Mouse (Mus musculus): ENCODE data around the gene Satb2. TPM values are rescaled to one million over a fixed set of nuclear protein-coding genes. Genes with fewer than 3 reads are reported as not detected.

The Satb2 gene
- polyA plus RNA-seq, 1 experiment: 5.3 TPM

DNA sequence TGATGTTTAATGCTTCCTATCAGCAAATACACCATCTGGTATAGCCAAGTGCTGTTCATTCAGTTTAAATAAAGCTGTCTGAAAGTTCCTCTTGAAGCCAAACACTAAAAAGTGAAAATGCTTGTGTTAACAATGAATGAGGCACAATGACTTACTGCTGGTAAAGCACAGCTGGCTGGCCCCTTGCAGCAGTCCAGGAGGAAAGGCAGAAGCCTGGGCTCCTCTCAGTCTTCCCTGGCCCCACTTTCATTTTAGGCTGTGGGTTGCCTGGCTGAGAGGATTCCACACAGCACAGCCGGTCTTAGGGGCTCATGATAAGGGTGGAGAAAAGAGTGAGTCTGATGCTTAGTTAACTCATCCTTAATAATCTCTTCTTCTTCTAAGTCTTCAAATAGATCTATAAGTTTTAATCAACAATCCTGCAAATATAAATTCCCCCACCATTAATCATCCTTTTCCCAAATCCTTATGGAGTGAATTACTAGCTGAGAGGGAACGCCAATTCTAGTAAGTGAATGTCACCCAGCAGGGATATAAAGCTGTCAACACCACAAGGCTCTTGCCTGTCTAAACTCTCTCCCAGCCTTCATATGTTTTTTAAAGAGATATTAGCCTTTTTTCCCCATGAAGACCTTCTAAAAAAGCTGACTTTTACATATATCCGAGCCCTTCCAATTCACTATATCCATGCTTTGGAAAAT lies 12.4 kb downstream of the Satb2 start:
- Histone ChIP-seq H3K27ac (ENCODE audit: insufficient read depth, low read length) (no peak overlapping the region), H3K4me3 (ENCODE audit: insufficient read depth, low read length) (no peak overlapping the region), H3K4me1 (ENCODE audit: control insufficient read depth, insufficient read depth, low read length) (no peaks in the 10 kb centered on the region)
- no peak for TF ChIP-seq POLR2A (IDR thresholded peaks at IDR 0.05; ENCODE audit: low read depth, low read length)
- TF ChIP-seq CTCF (IDR thresholded peaks at IDR 0.05; ENCODE audit: borderline replicate concordance, insufficient read depth, low read length): no peak

DNA sequence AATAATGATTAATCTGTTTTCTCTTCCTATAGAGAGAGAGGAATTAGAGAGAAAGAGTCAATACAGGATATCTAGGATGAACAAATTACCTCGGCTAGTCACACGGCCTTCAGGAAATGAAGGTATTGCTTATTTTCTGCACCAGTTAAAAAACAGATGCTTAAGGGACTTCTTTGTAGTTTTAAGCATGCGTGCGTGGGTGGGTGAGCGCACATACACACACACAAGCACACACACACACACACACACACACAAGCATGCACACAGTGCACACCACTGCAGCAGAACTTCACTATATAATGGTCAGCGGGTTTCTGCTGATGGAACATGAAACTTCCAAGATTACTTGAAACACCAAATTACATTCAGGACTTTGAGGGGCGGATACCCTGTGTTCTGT lies 14.0 kb downstream of the Satb2 start:
- TF ChIP-seq CTCF (IDR thresholded peaks at IDR 0.05; ENCODE audit: borderline replicate concordance, insufficient read depth, low read length): no peak
- no peak for TF ChIP-seq POLR2A (IDR thresholded peaks at IDR 0.05; ENCODE audit: low read depth, low read length)
- H3K27ac ChIP-seq (ENCODE audit: insufficient read depth, low read length): no peak overlapping the region

GRCm38 (mm10) chr1:56963291-56963690 lies 15.2 kb downstream of the Satb2 start:
- Histone ChIP-seq H3K27ac (ENCODE audit: insufficient read depth, low read length) (no peak overlapping the region), H3K4me1 (ENCODE audit: control insufficient read depth, insufficient read depth, low read length) (no peaks in the 10 kb centered on the region), H3K4me3 (ENCODE audit: insufficient read depth, low read length) (no peak overlapping the region)
- TF ChIP-seq POLR2A (IDR thresholded peaks at IDR 0.05; ENCODE audit: low read depth, low read length) (no peak), CTCF (IDR thresholded peaks at IDR 0.05; ENCODE audit: borderline replicate concordance, insufficient read depth, low read length) (no peak)

More for the DNA sequence above, 14.0 kb downstream of the Satb2 start:
- no peak overlapping the region for H3K4me3 ChIP-seq (ENCODE audit: insufficient read depth, low read length)
- no peaks in the 10 kb centered on the region for H3K4me1 ChIP-seq (ENCODE audit: control insufficient read depth, insufficient read depth, low read length)

DNA sequence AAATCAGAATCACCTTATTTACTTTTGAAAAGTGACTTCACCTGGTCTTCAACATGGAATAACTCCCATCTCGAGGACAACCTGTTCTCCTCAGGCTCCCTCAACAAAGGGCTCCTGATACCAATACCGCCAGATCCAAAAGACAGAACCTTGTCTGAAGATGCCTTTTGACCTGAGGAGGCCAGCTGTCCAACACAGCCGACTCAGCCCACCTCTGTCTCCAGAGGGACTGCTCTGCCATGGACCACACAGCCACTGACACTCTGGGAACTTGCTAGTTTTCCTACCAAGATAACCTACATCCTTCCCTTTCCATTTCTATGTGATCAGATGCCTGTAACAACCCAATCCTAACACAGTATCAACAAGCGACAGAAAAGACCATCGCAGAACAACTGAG lies 19.5 kb downstream of the Satb2 start:
- no peak overlapping the region for H3K27ac ChIP-seq (ENCODE audit: insufficient read depth, low read length)
- no peak for TF ChIP-seq CTCF (IDR thresholded peaks at IDR 0.05; ENCODE audit: borderline replicate concordance, insufficient read depth, low read length)
- no peak for TF ChIP-seq POLR2A (IDR thresholded peaks at IDR 0.05; ENCODE audit: low read depth, low read length)
- no peaks in the 10 kb centered on the region for H3K4me1 ChIP-seq (ENCODE audit: control insufficient read depth, insufficient read depth, low read length)
- no peak overlapping the region for H3K4me3 ChIP-seq (ENCODE audit: insufficient read depth, low read length)

- Histone ChIP-seq H3K4me3 (ENCODE audit: insufficient read depth, low read length) (no peak overlapping the region), H3K27ac (ENCODE audit: insufficient read depth, low read length) (no peak overlapping the region), H3K4me1 (ENCODE audit: control insufficient read depth, insufficient read depth, low read length) (no peaks in the 10 kb centered on the region)
- TF ChIP-seq CTCF (IDR thresholded peaks at IDR 0.05; ENCODE audit: borderline replicate concordance, insufficient read depth, low read length) (no peak), POLR2A (IDR thresholded peaks at IDR 0.05; ENCODE audit: low read depth, low read length) (no peak)
Observed at GRCm38 (mm10) chr1:56957942-56958341, 20.5 kb downstream of the Satb2 start.

- TF ChIP-seq CTCF (IDR thresholded peaks at IDR 0.05; ENCODE audit: borderline replicate concordance, insufficient read depth, low read length) (no peak), POLR2A (IDR thresholded peaks at IDR 0.05; ENCODE audit: low read depth, low read length) (no peak)
- H3K4me1 ChIP-seq (ENCODE audit: control insufficient read depth, insufficient read depth, low read length): no peaks in the 10 kb centered on the region
- H3K4me3 ChIP-seq (ENCODE audit: insufficient read depth, low read length): no peak overlapping the region
Observed at GRCm38 (mm10) chr1:56956811-56957210, 21.6 kb downstream of the Satb2 start.

DNA sequence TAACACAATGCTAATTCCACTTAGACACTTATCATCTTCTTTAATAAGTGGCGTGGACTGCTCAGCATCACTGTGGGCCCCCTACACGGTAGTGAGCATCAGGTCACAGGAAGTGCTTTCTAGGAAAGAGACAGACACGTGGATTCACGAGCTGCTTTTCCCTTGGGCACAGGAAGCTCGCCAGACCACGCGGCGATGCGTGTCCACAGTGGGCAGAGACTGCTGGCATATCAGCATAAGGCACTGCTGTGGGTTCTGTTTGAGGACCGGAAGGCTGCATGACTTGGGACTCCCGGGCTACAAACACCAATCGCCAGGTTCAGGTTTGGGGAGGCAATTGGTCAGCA lies 22.7 kb downstream of the Satb2 start:
- H3K4me3 ChIP-seq (ENCODE audit: insufficient read depth, low read length): no peak overlapping the region
- H3K27ac ChIP-seq (ENCODE audit: insufficient read depth, low read length): no peak overlapping the region
- TF ChIP-seq POLR2A (IDR thresholded peaks at IDR 0.05; ENCODE audit: low read depth, low read length) (no peak), CTCF (IDR thresholded peaks at IDR 0.05; ENCODE audit: borderline replicate concordance, insufficient read depth, low read length) (no peak)
- no peaks in the 10 kb centered on the region for H3K4me1 ChIP-seq (ENCODE audit: control insufficient read depth, insufficient read depth, low read length)

More at GRCm38 (mm10) chr1:56956811-56957210, 21.6 kb downstream of the Satb2 start:
- H3K27ac ChIP-seq (ENCODE audit: insufficient read depth, low read length): no peak overlapping the region

DNA sequence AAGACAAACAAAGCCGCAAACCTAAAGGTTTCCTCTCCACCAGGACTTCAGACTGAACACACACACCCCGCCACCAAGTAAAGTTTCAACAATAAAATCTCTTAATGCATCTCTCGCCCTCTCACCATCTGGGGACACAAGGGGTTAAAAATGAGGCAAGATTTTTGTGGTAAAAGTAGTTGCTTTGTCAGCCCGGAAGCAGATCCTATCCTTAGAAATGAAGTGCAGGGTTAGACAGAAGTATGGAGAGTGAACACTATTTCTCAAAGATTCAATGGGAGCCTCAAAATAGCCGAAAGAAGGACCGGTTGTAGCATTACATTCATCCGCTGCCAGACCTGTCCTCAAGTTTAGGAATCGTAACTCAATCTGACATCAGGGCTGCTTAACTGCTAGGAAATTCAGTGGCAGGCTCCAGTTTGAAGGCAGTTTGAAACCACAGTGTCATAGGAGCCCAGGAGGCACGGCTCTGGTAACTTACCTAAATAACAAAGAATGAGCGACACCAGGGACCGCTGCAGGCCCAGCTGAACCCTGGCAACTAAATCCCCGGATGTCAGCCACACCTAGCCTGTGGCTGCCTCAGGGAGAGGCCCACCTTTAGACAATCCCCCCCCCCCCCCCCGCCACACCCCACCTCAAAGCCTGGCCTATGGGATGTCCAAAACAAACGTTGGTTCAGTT lies 23.3 kb downstream of the Satb2 start:
- H3K4me3 ChIP-seq (ENCODE audit: insufficient read depth, low read length): no peak overlapping the region
- TF ChIP-seq CTCF (IDR thresholded peaks at IDR 0.05; ENCODE audit: borderline replicate concordance, insufficient read depth, low read length) (no peak), POLR2A (IDR thresholded peaks at IDR 0.05; ENCODE audit: low read depth, low read length) (no peak)
- H3K27ac ChIP-seq (ENCODE audit: insufficient read depth, low read length): no peak overlapping the region
- H3K4me1 ChIP-seq (ENCODE audit: control insufficient read depth, insufficient read depth, low read length): no peaks in the 10 kb centered on the region

DNA sequence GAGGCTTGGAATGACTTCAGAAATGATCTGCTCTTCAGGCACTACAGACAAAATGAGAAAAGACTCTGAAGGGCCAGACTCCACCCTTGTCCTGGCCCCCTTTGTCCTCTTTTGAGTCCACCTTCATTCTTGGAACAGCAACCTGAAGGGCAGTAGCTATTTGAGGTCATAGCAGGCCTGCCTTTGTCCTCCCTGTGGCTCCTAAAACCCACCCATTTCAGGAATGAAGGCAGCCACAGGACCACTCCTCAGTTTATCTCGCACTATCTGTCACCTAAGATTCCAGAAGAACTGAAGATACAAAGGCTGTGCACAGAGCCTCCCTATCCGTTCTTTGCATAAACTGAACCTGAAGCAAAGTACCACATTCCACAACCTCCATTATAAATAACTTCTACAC lies 24.9 kb downstream of the Satb2 start:
- TF ChIP-seq CTCF (IDR thresholded peaks at IDR 0.05; ENCODE audit: borderline replicate concordance, insufficient read depth, low read length) (no peak), POLR2A (IDR thresholded peaks at IDR 0.05; ENCODE audit: low read depth, low read length) (no peak)
- no peak overlapping the region for H3K4me3 ChIP-seq (ENCODE audit: insufficient read depth, low read length)
- no peak overlapping the region for H3K27ac ChIP-seq (ENCODE audit: insufficient read depth, low read length)
- no peaks in the 10 kb centered on the region for H3K4me1 ChIP-seq (ENCODE audit: control insufficient read depth, insufficient read depth, low read length)

DNA sequence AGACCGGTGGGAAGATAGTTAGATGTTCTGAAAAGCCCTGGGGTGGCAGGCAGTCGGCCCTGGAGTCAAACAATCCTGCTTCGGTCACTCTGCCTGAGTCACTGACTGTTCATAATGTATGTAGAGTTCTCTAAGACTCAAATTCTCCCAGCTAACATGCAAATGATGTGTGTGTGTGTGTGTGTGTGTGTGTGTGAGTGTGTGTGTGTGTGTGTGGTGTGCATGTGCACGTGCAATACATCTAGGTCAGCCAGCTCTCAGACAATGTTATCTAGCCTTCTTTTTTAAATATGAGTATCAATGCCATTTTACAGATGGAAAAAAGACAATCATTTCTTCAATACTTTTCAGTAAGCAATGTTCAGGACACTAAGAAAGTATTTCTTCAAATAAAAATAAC lies 26.5 kb downstream of the Satb2 start:
- no peak overlapping the region for H3K4me3 ChIP-seq (ENCODE audit: insufficient read depth, low read length)
- TF ChIP-seq CTCF (IDR thresholded peaks at IDR 0.05; ENCODE audit: borderline replicate concordance, insufficient read depth, low read length) (no peak), POLR2A (IDR thresholded peaks at IDR 0.05; ENCODE audit: low read depth, low read length) (no peak)
- H3K27ac ChIP-seq (ENCODE audit: insufficient read depth, low read length): no peak overlapping the region
- H3K4me1 ChIP-seq (ENCODE audit: control insufficient read depth, insufficient read depth, low read length): no peaks in the 10 kb centered on the region
